Mouse (Mus musculus): ENCODE measurements around the gene Il12rb1. TPM values are rescaled to one million over a fixed set of nuclear protein-coding genes. Genes with fewer than 3 reads are reported as not detected.
A peak's percentile ranks its signal among the peaks of the same experiment; 100 is the strongest.

Gene Il12rb1
- total RNA-seq, 1 experiment from 2014 or later, result 3.1 TPM

DNA sequence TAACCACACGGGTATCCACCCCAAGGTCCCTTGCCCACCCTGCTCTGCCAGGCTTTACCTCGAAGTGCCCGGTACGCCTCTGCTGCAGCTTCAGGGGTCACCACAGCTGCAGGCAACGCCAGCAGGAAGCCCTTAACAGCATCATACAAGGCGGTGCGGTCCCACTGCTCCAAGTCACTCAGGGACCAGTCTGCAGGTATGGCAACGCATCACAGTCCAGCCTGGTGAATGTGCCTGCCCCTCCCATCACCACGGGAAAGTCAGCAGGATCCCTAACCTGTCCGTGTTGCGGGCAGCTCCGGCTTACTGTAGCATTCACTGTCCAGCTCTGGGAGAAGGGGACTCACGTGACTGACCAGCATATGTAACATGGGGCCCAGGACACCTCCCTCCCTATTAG lies 36.2 kb upstream of the Il12rb1 start:
- ATAC-seq (ENCODE audit: extremely low read depth, insufficient number of reproducible peaks, low FRiP score, poor library complexity, severe bottlenecking), result no peak

DNA sequence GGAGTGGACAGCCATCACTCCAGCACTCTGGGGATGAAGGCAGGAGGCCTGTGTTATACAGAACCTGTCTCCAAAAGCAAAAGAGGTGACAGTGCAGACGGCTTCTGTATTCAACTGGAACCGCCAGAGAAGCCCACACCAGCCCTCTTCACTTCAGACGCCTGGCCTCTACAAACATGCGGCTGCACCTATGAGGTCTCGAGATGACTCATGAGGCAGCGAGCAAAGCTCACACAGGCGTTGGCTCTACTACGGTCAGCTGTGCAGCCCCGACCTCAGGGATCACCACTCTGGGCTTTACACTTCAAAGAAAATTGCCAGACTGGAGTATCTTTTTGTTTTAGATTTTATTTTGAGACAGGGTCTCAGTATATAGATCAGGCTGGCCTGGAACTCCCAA lies 35.4 kb upstream of the Il12rb1 start:
- no peak for ATAC-seq (ENCODE audit: extremely low read depth, insufficient number of reproducible peaks, low FRiP score, poor library complexity, severe bottlenecking)

DNA sequence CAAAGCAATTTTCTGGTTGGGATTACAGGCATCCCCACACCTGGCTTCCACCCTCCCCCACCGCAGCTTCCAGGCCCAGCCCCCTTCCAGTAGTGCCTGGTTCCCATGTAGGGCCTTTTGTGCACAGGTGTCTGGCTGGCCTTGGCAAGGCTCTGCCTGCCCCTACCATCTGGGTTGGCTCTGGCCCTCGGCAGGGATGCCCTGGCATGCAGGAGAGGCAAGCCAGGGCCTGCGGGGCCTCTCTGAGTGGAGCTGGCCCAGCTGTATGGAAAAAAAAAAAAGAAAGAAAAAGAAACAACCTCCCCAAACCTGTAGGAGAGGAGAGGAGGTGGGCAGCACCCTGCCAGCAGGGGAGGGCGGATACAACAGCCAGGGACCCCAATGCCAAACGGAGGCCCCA lies 34.8 kb upstream of the Il12rb1 start:
- ATAC-seq (ENCODE audit: extremely low read depth, insufficient number of reproducible peaks, low FRiP score, poor library complexity, severe bottlenecking), result no peak

DNA sequence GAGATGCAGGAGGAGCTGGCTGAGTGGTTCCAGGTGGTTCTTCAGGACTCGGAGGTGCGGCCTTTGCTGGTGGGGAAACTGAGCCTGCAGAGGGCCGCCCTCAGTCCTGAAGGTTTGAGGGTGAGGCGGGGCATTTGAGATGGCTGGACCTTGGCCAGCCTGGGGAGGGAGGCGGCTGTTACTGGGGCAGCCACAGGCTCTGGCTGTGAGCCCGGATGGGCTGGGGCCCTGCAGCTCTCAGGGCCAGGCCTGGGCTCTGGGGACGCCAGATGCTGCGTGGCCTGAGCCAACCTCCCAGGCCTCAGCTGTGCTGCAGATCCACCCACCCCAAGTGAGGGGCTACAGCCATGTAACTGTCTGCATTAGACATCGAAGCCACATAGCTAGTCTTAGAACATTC lies 34.4 kb upstream of the Il12rb1 start:
- no peak for ATAC-seq (ENCODE audit: extremely low read depth, insufficient number of reproducible peaks, low FRiP score, poor library complexity, severe bottlenecking)

DNA sequence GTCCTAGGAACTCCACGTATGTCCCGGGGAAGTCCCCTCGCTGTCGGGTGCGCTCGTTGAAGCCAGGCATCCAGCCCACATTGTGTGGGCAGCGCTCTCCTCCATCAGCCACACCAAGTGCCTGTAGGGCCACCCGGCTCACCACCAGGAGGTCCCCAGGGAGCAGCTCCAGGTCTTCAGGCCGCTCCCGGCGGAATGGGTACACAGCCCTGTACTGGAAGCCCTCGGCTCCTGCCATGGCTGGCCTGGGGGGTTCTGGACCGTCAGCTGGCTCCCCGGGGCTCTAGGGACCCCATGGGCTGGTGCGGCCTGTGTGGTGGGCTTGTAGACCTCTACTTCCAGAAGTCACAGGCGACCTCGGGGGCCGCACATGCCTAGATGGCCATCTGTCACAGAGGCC lies 33.5 kb upstream of the Il12rb1 start:
- ATAC-seq (ENCODE audit: extremely low read depth, insufficient number of reproducible peaks, low FRiP score, poor library complexity, severe bottlenecking), result no peak

DNA sequence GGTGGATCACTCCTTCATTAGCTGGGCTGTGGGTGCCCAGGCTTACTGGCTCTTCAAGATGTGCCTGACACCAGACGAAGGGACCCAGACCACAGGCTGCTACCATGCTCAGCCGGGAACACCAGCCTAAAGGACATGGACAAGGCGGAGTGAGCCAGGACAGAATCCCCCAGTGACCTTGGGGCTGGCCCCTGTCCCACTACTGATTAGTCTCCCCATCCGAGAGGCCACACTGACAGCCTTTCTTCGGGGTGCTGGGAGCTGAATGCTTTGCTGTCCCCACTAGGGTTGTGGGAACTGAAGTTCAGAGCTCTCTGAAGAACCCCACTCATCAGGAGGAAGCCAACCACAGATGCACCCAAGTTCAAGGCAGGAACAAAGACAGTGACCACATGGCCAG lies 33.0 kb upstream of the Il12rb1 start:
- ATAC-seq (ENCODE audit: extremely low read depth, insufficient number of reproducible peaks, low FRiP score, poor library complexity, severe bottlenecking), result no peak

DNA sequence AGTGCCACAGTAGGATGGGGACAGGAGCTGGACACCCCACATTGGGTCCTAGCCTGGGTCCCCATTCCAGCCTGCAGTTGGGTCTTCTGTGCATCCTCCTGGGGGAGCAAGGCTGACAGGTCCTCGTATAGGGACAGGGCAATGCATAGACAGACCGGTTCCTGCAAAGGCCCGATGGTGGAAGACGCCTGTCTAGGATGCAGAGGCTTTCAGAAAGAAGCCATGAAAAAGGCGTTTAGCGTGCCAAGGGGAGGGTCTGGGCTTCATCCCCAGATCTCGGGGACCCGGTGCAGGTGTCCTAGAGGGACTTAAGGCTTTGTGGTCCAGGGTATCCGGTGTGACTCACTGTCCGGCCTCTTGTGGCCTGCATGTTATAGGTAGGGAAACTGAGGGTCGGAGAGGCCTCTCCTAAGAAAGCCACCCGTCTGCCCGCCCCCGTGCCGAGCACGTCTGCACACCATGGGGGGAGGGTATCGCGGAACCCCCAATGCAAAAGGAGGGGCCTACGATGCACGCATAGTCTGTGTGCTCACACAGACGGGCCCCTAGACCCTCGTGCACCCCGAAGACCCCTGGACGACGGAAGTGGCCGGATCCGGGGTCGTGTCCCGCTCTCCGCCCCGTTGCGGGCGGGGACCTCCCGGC lies 32.3 kb upstream of the Il12rb1 start:
- no peak for ATAC-seq (ENCODE audit: extremely low read depth, insufficient number of reproducible peaks, low FRiP score, poor library complexity, severe bottlenecking)

DNA sequence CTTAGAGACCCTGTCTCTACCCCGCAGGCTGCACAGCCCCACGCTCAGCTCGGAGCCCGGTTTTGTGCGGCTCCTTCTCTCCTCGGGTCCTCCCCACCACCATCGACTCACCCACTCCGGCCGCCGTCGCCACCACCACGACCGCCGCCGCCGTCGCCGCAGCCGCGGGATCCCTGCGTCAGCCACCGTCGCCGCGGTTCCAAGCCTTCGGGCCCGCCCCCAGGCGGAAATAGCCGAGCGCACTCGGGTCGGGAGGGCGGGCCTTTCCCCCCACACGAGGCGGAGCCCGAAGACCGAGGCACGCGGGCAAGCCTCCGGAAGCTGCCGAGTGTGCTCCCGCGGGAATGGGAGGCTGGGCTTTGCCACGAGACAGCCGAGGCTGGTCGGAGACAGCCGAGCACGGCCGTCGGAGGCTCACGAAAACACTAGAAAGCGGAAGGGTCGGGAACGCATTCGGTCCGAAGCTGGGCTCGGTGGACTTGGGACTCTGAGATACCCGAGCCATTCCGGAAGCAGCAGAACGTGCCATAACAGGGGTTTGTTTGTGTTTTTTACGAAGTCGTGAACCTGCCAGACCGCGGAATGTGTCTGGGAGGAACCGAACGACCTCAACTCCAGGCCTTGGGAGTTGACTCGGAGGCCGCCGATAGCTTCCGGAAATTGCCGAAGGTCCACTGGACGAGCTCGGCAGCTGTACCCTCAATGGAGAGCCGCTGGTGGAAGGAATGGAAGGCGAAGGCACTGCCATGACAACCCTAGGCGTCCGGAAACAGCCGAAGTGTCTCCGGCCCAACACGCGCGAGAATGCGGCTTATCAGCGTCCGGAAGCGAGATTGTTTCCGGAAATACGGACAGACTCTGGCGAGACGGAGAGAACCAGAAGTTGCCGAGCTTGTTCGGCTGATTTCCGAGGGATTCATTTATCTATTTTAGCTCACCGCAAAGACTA lies 31.5 kb upstream of the Il12rb1 start, which contains the start of gene Pik3r2:
Pik3r2 (minus strand) TSS at position 218 of the 949 bp plus-strand sequence.
- peak; percentile 72 for ATAC-seq (ENCODE audit: extremely low read depth, insufficient number of reproducible peaks, low FRiP score, poor library complexity, severe bottlenecking)

DNA sequence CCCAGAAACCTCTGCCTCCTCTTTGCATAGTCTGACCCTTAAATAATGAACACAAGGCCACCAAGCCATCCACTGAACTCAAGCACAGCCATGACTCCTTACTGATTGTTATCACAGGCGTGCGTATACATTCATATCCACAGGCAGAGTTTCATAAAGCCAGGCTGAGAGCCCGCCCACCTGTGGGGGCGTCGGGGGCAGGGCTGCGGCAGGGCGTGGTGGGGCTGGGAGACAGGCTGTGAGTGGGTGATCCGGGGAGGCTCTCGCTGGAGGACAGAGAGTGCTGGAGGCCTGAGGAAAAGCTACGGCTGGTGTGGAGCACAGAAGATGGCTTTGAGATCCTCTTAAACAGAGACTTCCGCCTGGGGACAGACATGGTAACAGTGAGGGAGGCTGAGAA lies 28.2 kb upstream of the Il12rb1 start:
- no peak for ATAC-seq (ENCODE audit: extremely low read depth, insufficient number of reproducible peaks, low FRiP score, poor library complexity, severe bottlenecking)

DNA sequence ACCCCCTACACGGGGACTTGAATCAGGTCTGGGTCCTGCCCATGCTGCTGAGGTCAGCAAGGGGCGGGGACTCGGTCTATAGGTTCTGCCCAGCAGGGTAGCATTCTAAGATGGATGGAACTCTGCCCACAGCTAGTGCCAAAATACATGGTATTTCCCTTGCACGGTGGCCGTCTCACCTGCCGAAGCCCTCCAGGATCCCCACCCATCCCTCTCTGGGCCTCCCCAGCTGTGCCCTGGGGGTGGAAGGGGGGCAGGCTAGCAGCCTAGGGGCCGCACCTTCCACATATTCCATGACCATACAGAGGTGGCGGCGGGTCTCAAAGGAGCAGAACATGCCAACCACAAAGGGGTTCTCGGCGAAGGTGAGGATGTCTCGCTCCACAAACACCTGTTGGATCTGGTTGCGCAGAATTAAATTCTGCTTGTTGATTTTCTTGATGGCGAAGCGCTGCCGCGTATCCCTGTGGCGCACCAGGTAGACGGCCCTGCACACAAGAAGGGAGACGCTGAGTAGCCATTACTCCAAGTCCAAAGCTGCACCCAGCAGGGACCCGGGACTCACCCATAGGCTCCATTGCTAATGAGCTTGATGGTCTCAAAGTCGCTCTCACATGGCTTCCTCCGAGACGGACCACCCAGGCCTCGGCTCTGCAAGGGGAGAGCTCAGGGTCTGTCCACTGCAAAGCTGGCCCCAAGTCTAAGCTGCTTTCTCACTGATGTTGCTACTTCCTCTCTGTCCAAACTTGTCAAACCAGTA lies 21.8 kb upstream of the Il12rb1 start:
- no peak for ATAC-seq (ENCODE audit: extremely low read depth, insufficient number of reproducible peaks, low FRiP score, poor library complexity, severe bottlenecking)

DNA sequence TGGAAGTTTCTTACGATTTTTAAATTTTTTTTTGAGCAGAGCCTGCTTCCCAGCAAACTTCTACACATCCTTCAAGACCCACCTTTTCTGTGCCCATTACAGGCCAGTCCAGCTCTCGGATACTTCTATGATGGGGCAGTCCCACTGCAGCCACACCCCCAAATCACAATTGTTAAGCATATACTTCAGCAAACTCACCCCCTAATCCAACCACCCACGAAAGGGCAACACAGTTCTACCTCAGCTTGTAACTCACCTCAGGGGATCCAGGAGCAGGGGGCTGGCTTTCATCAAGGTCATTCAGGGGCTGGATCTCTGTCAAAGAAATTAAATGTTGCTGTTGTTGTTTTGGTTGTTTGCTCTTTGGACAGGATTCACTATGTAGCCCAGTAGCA lies 21.2 kb upstream of the Il12rb1 start:
- ATAC-seq (ENCODE audit: extremely low read depth, insufficient number of reproducible peaks, low FRiP score, poor library complexity, severe bottlenecking), result no peak

DNA sequence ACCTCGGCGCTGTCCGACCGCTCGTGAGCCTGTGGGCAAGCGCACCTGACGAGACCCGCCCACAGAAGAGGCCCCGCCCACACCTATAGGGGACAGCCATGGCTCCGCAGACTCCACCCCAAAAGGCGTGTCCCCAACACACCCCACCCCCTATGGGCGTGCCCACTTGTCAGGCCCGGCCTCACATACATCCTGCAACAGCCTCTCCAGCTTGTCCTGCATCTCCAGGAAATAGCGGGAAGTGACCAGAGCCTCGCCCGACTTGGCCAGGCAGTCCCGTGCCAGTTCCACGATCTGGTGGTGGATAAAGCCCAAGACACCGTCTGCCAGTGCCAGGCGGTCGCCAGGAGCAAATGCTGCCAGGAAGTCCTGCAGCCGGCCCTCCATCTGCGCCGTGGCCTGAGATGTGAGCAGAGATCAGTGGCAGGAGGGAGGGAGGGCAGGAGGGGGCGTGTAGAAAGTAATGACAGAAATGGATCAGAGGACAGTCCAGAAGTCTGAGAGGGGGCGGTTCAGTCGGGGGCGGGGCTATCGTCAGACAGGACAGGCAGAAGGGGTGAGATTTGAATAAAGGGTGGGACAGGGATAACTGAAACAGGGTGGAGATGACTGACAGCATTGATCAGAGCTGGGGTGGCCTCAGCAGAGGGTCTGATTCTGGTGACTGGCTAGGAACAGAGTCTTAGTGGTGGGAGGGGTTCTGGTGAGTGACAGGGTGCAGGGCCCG lies 20.1 kb upstream of the Il12rb1 start:
- ATAC-seq (ENCODE audit: extremely low read depth, insufficient number of reproducible peaks, low FRiP score, poor library complexity, severe bottlenecking), result no peak

DNA sequence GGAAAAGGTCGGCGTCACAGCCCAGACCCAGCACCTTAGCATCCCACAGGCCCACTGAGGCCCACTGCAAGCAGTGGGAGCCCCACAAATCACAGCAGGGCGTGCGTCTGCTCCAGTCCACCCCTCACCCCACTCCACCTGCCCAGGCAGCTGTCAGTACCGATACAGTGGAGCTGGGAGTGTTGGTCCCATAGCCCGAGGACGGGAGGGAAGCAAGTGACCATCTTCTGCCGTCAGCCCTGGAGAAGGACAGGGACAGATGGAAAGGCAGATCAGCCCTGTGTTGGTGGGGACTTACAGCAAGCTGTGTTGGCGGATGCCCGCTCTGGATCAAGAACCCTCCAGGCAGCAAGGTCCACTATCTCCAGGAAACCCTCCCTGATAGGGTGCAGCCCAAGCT lies 19.2 kb upstream of the Il12rb1 start:
- ATAC-seq (ENCODE audit: extremely low read depth, insufficient number of reproducible peaks, low FRiP score, poor library complexity, severe bottlenecking), result no peak

DNA sequence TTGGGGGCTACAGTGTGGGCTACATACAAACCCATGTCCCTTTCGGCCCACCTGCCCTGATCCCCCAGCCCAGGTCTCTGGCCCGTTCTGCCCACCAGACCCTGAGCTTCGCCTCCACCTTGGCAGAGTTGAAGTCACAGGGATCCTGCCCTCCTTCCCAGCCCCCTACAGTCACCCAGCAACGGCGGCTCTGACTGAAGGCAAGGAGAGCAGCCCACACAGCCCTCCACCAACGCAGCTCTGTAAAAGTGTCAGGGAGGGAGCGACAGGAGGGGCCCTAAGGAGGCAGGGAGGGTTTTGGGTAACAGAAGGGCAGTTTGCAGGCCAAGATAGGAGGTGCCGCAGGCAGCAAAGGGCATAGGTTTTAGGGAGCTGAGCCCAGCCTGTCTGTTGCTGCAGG lies 17.4 kb upstream of the Il12rb1 start:
- ATAC-seq (ENCODE audit: extremely low read depth, insufficient number of reproducible peaks, low FRiP score, poor library complexity, severe bottlenecking), result no peak

DNA sequence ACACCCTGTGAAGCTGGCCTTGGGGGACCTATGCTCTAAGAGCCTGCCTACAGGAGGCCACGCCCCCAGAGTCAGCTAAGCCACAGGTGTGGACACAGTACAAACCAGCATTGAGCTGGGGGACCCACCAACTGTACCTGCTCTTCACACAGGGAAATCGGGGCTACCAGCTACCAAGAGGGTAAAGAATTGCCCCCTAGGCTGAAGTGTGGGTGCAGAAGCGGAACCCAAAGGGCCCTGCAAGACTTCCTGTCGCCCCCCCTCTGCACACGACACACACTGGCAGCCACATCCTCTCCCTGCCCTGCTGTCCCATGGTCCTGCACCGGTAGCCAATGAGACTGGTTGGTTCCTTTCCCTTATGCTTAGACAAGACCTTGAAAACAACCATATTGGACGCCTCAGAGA lies 17.0 kb upstream of the Il12rb1 start:
- ATAC-seq (ENCODE audit: extremely low read depth, insufficient number of reproducible peaks, low FRiP score, poor library complexity, severe bottlenecking), result peak; percentile 47

DNA sequence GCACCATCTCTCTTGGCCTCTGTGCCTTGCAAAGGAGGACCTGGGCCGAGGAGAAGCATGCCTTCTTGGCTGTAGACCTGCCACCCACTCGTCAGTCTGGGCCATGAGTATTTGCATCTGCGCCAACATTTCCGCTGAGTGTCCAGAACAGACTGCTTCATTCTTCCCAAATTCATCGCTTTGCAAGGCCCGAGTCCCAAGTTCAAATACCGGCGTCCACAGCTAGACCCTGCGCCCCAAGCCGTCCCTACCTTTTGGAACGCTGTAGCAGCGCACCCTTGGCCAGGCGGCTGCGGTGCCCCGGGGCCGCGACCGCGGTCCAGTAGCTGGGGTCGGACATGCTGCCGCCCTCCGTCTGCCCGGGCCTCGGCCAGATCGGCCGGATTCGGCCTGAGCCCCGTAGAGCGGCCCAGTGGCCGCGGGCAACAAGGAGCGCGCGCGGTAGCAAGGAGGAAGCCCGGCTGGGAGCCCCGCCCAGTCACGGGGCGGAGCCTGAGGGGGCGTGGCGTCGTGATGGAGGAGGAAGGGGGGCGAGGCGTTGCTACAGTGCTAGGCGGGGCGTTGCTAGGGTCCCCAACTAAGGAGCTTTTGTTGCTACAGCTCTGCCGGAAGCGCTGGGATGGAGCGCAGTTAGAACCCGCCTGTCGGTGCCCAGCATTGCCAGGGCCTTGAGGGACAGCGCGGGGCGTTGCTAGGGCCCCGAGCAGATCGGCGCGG lies 16.1 kb upstream of the Il12rb1 start:
- ATAC-seq (ENCODE audit: extremely low read depth, insufficient number of reproducible peaks, low FRiP score, poor library complexity, severe bottlenecking), result peak; percentile 63

DNA sequence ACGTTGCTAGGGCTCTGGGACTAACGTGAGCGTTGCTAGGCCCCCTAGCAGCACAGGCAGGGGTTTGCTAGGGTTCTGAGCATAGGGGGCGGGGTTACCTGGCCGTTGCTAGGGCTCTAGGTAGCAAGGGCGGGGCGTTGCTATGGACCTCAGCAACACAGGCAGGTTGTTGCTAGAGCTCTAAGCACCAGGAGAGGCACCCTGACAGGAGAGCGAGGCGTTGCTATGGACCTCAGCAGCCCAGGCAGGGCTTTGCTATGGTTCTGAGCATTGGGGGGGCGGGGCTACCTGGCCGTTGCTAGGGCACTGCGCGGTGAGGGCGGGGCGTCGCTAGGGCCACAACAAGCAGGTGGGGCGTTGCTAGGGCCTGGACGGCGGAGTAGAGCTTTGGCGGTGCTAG lies 15.5 kb upstream of the Il12rb1 start:
- ATAC-seq (ENCODE audit: extremely low read depth, insufficient number of reproducible peaks, low FRiP score, poor library complexity, severe bottlenecking), result peak; percentile 60

DNA sequence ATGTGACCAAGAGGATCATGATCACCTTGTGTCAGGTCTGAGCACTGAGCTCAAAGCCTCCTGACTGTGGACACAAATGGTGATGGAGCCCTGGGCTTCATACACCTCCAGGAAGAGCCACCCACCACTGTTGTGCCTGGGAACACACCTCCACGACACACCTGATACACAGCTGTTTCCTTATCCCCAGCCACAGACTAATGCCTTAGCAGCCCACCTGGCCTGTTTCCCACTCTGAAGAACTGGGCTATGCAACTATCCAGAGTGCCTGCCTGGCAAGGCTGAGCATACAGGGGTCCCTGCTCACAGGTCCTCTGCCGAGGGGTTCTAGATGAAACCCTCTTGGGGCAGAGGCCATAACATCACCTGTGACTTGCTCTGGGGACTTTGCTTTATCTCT lies 14.0 kb upstream of the Il12rb1 start:
- no peak for ATAC-seq (ENCODE audit: extremely low read depth, insufficient number of reproducible peaks, low FRiP score, poor library complexity, severe bottlenecking)

All from neutrophil, adult 5-6 weeks (primary cell).